Mouse (Mus musculus) neural tube, embryonic 12.5 days (tissue): ENCODE measurements around the gene Ndufaf2. TPM values are rescaled to one million over a fixed set of nuclear protein-coding genes. Genes with fewer than 3 reads are reported as not detected.

Experiments used
- ATAC-seq: fragments of 200-750 bp; cut with Nextera tagmentation; 2 replicates; pipeline ENCODE4 v1.8.0; 2017; ENCODE audit warnings: low read depth, mild to moderate bottlenecking, moderate TSS enrichment, moderate library complexity; ENCODE audit not compliant: low FRiP score
- H3K27ac ChIP-seq: fragments of 300-500 bp; sonication (generic); 2 replicates; pipeline ENCODE4 v1.5.1; 2016
- H3K27me3 ChIP-seq: fragments of 300-500 bp; sonication (generic); replicated peaks from 2 replicates; pipeline ENCODE4 v1.6.1; 2016; ENCODE audit warnings: mild to moderate bottlenecking
- H3K36me3 ChIP-seq: fragments of 300-500 bp; sonication (generic); 2 replicates; pipeline ENCODE4 v1.6.1; 2016; ENCODE audit warnings: mild to moderate bottlenecking
- H3K4me1 ChIP-seq: fragments of 300-500 bp; sonication (generic); 2 replicates; pipeline ENCODE4 v1.6.1; 2016
- H3K4me2 ChIP-seq: fragments of 300-500 bp; sonication (generic); replicated peaks from 2 replicates; pipeline ENCODE4 v1.6.1; 2016; ENCODE audit warnings: mild to moderate bottlenecking
- H3K4me3 ChIP-seq: fragments of 300-500 bp; sonication (generic); 2 replicates; pipeline ENCODE4 v1.5.1; 2016
- H3K9ac ChIP-seq: fragments of 300-500 bp; sonication (generic); 2 replicates; pipeline ENCODE4 v1.6.1; 2016; ENCODE audit warnings: mild to moderate bottlenecking
- H3K9me3 ChIP-seq: fragments of 300-500 bp; sonication (generic); 2 replicates; pipeline ENCODE4 v1.6.1; 2016; ENCODE audit warnings: mild to moderate bottlenecking
- WGBS: fragments of 180-500 bp; shearing (Covaris S2); methylation state at CpG from one replicate; pipeline ENCODE4 v1.1.7; 2016; 5-methylcytosine and 5-hydroxymethylcytosine counted together
- polyA plus RNA-seq: library from polyadenylated mRNA; unstranded; fragments of >200 nt; fragmentation: Nextera tagmentation; extraction: Ambion mirVana; gene quantifications from 2 replicates; pipeline ENCODE4 v1.2.1, GENCODE M21; 2016

Gene Ndufaf2
- polyA plus RNA-seq, 1 experiment from 2014 or later, result 79.0 TPM

DNA sequence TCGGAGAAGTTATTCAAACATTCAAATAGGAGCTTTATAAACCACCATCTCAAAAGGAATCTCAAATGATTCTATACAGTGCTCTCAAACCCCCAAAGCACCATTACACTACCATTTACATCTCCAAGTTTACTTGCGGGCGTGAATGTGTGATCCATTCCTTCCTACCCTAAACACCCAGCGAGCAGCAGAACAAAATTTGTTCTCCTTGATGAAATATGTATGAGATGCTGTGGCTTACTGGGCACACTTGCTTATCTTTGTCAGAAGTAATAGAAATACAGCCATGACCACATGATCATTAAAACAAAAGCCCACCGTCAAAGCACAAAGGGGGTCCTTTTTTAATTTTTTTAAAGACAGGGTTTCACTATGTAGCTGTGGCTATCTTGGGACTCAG, 44.9 kb downstream of the Ndufaf2 start:
- Histone ChIP-seq H3K27ac (no peak overlapping the region), H3K9ac (no peak overlapping the region), H3K36me3 (no peaks in the 10 kb centered on the region), H3K9me3 (no peaks in the 10 kb centered on the region), H3K4me1 (no peaks in the 10 kb centered on the region), H3K27me3 (no peaks in the 10 kb centered on the region), H3K4me2 (no peak overlapping the region), H3K4me3 (no peak overlapping the region)
- 86% methylated on average over 5 of the region's 5 CpGs for WGBS
- ATAC-seq, result no peak

DNA sequence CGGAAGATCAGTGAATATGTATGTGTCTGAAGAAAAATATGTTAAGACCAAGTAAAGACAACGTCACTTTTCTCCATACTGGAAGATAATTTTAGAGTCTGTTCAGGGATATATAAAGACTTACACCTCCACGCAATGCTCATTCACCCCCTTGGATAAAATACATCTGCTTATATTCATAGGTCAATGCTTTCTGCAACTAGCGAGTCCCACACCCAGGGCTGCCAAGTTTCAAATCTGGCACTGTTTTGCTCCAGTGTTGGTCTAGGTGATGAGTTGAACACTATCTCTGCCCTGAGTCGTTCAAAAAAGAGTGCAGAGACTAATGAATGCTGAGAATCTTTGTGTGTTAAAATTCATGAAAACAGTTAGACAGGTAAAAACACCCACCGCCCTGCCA, 47.5 kb downstream of the Ndufaf2 start:
- no peak overlapping the region for H3K27ac ChIP-seq
- H3K4me2 ChIP-seq, result no peak overlapping the region
- no peaks in the 10 kb centered on the region for H3K27me3 ChIP-seq
- H3K9ac ChIP-seq, result no peak overlapping the region
- no peak overlapping the region for H3K4me3 ChIP-seq
- 95% methylated on average over 6 of the region's 6 CpGs for WGBS
- no peak for ATAC-seq
- no peaks in the 10 kb centered on the region for H3K4me1 ChIP-seq
- no peaks in the 10 kb centered on the region for H3K36me3 ChIP-seq
- H3K9me3 ChIP-seq, result no peaks in the 10 kb centered on the region

DNA sequence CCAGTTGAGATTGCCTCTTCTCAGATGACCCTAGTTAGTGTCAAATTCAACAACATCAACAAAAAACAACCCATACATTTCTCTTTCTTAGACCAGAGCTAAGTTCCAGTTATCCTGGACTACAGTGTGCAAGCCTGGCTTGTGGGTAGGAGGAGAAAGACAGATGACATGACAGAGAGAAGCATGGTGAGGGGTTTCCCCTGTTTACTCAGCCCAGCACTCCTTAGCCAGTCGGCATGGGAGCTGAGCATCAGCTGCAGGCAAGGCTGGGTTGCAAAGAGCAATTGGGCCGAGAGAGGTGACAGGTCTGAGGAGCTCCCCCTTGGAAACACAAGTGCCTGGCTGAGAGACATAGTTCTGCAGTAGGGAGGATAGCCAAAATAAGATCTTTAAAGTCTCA, 57.7 kb downstream of the Ndufaf2 start:
- H3K36me3 ChIP-seq, result no peaks in the 10 kb centered on the region
- H3K9ac ChIP-seq, result no peak overlapping the region
- WGBS, result 41% methylated on average over 2 of the region's 2 CpGs
- no peaks in the 10 kb centered on the region for H3K4me1 ChIP-seq
- H3K9me3 ChIP-seq, result no peaks in the 10 kb centered on the region
- no peak overlapping the region for H3K4me2 ChIP-seq
- ATAC-seq, result no peak
- no peak overlapping the region for H3K27ac ChIP-seq
- H3K4me3 ChIP-seq, result no peak overlapping the region
- H3K27me3 ChIP-seq, result no peaks in the 10 kb centered on the region

DNA sequence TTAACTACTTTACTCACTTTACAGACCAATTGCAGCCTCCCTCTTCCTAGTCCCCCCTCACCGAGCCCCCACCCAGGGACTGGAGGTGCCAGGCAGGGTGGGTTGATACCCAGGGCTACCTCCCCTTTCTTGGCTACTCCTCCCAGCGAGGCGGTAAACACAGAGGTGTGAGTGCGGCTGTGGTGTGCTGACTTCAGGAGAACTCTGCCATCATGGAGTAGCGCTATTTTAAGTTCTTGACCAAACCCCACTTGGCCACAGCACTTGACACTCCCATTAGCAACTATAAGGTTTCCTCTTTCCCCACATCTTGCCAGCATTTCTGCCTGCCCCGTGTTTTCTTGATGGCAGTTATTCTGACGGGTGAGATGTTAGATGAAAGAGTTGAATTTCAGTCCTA, 62.0 kb downstream of the Ndufaf2 start:
- H3K4me2 ChIP-seq, result no peak overlapping the region
- H3K27me3 ChIP-seq, result no peaks in the 10 kb centered on the region
- H3K9me3 ChIP-seq, result no peaks in the 10 kb centered on the region
- no peak overlapping the region for H3K27ac ChIP-seq
- H3K9ac ChIP-seq, result no peak overlapping the region
- no peaks in the 10 kb centered on the region for H3K4me1 ChIP-seq
- 83% methylated on average over 7 of the region's 7 CpGs for WGBS
- no peak for ATAC-seq
- H3K4me3 ChIP-seq, result no peak overlapping the region
- H3K36me3 ChIP-seq, result no peaks in the 10 kb centered on the region

DNA sequence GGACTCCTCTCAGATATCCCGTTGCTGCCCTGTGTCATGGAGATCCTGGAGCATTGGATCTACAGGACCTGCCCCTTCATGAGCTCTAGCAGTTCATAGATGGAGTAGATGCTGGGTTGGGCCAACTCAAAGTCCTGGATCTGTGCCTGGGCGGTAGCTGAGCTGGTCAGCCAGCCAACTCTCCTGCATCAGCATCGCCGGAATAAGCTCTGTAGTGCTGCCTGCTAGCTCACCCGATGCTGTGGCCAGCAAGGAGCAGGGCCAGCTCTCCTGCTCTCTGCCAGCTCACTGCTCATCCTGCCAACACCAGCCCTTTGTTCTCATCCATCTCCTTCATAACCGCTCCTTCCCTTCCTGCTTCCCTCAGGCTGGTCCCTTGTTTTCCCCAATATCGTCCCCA, 62.8 kb downstream of the Ndufaf2 start:
- H3K9me3 ChIP-seq, result no peaks in the 10 kb centered on the region
- no peak overlapping the region for H3K9ac ChIP-seq
- H3K36me3 ChIP-seq, result no peaks in the 10 kb centered on the region
- H3K27ac ChIP-seq, result no peak overlapping the region
- H3K4me2 ChIP-seq, result no peak overlapping the region
- ATAC-seq, result no peak
- H3K27me3 ChIP-seq, result no peaks in the 10 kb centered on the region
- H3K4me3 ChIP-seq, result no peak overlapping the region
- WGBS, result 93% methylated on average over 7 of the region's 7 CpGs
- no peaks in the 10 kb centered on the region for H3K4me1 ChIP-seq

DNA sequence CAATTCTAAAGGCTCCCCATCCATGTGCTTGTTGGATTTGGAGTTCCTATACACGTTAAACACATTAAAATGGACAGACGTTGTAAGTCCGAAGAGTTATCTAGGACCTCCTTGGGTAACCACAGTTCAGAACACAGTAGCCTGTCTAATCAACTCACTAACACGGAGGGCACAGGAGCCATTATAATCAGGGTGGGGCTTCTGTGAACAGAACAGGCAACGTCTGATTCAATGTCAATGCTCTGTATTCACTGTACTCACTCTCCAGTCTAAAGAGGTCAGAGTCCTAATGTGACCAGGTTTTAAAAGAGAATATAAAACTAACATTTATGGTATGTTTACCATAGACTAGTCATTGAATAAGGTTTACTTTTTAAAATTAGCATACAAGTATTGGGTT, 63.7 kb downstream of the Ndufaf2 start:
- no peaks in the 10 kb centered on the region for H3K9me3 ChIP-seq
- H3K9ac ChIP-seq, result no peak overlapping the region
- H3K27ac ChIP-seq, result no peak overlapping the region
- no peaks in the 10 kb centered on the region for H3K27me3 ChIP-seq
- H3K4me1 ChIP-seq, result no peaks in the 10 kb centered on the region
- no peaks in the 10 kb centered on the region for H3K36me3 ChIP-seq
- H3K4me3 ChIP-seq, result no peak overlapping the region
- H3K4me2 ChIP-seq, result no peak overlapping the region
- WGBS, result 91% methylated on average over 5 of the region's 5 CpGs
- ATAC-seq, result no peak

DNA sequence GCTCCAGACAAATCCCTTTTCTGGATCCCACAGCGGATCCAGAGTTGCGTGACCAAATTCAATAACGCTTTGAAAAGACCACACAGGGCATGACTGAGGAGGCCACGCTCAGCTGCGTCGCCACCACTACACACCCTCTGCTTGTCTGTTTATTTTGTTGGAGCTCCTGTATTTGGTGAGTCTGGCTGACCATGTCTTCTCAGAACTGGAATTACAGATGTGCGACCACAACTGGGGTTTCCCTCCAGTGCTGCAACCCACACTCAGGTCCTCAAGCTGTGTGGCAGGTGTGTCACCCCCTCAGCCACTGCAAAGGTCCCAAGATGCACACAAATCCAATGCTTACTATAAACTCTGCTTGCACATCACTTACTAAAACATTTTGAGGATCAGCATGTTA, 66.1 kb downstream of the Ndufaf2 start:
- H3K36me3 ChIP-seq, result no peaks in the 10 kb centered on the region
- 88% methylated on average over 7 of the region's 7 CpGs for WGBS
- H3K4me2 ChIP-seq, result no peak overlapping the region
- no peak overlapping the region for H3K9ac ChIP-seq
- H3K27ac ChIP-seq, result no peak overlapping the region
- no peaks in the 10 kb centered on the region for H3K9me3 ChIP-seq
- no peaks in the 10 kb centered on the region for H3K4me1 ChIP-seq
- no peak overlapping the region for H3K4me3 ChIP-seq
- no peaks in the 10 kb centered on the region for H3K27me3 ChIP-seq
- no peak for ATAC-seq

DNA sequence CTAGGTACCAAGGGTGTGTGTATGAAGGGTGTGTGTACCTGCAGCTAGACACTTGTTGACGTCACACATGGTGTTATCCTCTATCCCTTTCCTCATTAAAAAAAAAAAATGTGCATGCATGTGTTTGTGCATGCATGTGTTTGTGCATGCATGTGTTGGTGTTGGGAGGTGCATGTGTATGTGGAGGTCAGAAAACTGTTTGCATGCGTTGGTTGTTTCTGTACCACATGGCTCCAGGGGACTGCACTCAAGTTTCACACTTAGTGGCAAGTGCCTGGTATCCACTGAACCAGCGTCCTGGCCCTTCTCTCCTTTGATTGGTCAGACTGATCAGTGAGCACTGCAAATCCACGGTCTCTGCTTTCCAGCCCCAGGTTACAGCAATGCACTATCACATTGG, 71.7 kb downstream of the Ndufaf2 start:
- 77% methylated on average over 4 of the region's 4 CpGs for WGBS
- H3K9ac ChIP-seq, result no peak overlapping the region
- no peaks in the 10 kb centered on the region for H3K27me3 ChIP-seq
- H3K4me2 ChIP-seq, result no peak overlapping the region
- no peak for ATAC-seq
- H3K36me3 ChIP-seq, result no peaks in the 10 kb centered on the region
- no peak overlapping the region for H3K27ac ChIP-seq
- no peak overlapping the region for H3K4me3 ChIP-seq
- no peaks in the 10 kb centered on the region for H3K4me1 ChIP-seq
- H3K9me3 ChIP-seq, result no peaks in the 10 kb centered on the region

DNA sequence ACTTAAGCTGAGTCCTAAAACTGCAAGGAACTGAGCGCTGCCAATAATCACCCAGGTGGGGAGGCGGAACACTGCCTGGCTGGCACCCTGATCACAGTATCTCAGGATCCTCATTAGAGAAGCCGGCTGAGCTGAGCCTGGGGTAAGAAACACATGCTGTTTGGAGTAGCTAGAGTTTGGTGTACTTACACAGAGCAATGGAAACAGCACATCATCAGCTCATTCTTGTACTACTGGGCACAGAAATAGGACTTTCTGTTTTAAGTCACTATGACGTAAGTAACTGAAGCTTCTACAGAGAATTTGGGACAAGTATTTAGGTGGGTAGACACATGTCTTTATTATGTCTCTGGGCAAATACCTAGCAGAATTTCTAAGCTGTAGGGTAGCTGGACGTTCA, 72.4 kb downstream of the Ndufaf2 start:
- no peak overlapping the region for H3K4me3 ChIP-seq
- no peak overlapping the region for H3K4me2 ChIP-seq
- H3K27me3 ChIP-seq, result no peaks in the 10 kb centered on the region
- no peaks in the 10 kb centered on the region for H3K4me1 ChIP-seq
- no peak for ATAC-seq
- no peaks in the 10 kb centered on the region for H3K36me3 ChIP-seq
- no peaks in the 10 kb centered on the region for H3K9me3 ChIP-seq
- no peak overlapping the region for H3K27ac ChIP-seq
- 87% methylated on average over 5 of the region's 5 CpGs for WGBS
- H3K9ac ChIP-seq, result no peak overlapping the region

DNA sequence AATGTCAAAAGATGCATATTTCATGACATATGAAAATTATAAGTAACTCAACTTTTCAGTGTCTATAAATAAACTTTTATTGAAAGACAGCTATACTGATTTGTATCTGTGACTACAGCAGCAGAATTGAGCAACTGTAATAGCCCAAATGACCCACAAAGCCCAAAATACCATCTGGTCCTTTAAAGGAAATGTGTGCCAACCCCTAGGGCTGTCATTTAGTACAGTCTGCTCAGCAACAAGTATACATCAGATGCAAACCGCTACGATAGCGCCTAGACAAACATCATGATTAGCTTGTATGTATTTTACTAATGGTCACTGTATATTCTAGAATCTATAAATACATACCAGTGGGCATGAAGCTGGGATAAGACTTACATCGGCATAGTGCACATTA, 74.3 kb downstream of the Ndufaf2 start:
- H3K4me1 ChIP-seq, result no peaks in the 10 kb centered on the region
- WGBS, result 95% methylated on average over 4 of the region's 4 CpGs
- H3K4me3 ChIP-seq, result no peak overlapping the region
- H3K36me3 ChIP-seq, result no peaks in the 10 kb centered on the region
- no peaks in the 10 kb centered on the region for H3K9me3 ChIP-seq
- no peak overlapping the region for H3K27ac ChIP-seq
- no peak for ATAC-seq
- no peaks in the 10 kb centered on the region for H3K27me3 ChIP-seq
- no peak overlapping the region for H3K9ac ChIP-seq
- H3K4me2 ChIP-seq, result no peak overlapping the region

DNA sequence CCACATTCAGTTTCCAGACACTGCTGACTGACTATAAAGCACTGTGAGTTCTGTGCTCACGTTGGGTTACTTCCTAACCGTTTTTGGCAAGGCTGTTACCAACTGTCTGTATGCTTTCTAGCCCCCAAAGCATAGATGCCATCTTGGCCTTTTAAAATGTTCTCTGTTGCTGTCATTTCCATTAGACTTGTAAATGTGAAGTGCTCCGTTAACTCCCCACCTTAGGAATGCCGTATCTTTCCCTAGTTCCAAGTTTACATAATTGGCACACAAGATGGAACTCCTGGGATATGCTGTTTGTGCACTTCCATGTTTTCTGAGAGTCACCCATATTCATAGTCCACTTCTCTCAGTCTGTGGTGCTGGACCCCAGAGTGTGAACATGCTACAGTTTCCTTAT, 80.5 kb downstream of the Ndufaf2 start:
- H3K4me1 ChIP-seq, result no peaks in the 10 kb centered on the region
- H3K36me3 ChIP-seq, result no peaks in the 10 kb centered on the region
- H3K4me2 ChIP-seq, result no peak overlapping the region
- no peak overlapping the region for H3K4me3 ChIP-seq
- WGBS, result 91% methylated on average over 4 of the region's 4 CpGs
- H3K27me3 ChIP-seq, result no peaks in the 10 kb centered on the region
- H3K9me3 ChIP-seq, result no peaks in the 10 kb centered on the region
- no peak for ATAC-seq
- no peak overlapping the region for H3K27ac ChIP-seq
- H3K9ac ChIP-seq, result no peak overlapping the region

DNA sequence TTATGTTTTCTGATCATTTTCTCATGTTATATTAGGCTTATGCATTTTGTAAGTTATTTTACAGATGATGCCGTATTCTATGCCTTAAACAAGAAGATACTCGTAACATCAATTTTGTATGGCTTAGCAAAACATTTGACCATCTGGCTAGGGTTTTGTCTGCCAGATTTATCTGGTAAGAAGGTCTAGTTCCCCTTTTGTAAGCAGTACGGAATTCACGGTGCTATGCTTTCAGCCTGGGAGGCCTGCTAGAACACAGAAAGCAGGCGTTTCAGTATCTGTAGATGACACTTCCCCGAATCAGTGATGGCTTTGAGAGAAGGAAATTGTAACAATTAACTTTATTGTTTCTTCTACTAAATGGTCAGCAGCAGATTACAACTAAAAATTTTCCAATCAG, 80.9 kb downstream of the Ndufaf2 start:
- ATAC-seq, result no peak
- WGBS, result 86% methylated on average over 6 of the region's 6 CpGs
- H3K4me1 ChIP-seq, result no peaks in the 10 kb centered on the region
- H3K4me2 ChIP-seq, result no peak overlapping the region
- no peak overlapping the region for H3K9ac ChIP-seq
- no peaks in the 10 kb centered on the region for H3K36me3 ChIP-seq
- no peaks in the 10 kb centered on the region for H3K9me3 ChIP-seq
- no peak overlapping the region for H3K4me3 ChIP-seq
- no peak overlapping the region for H3K27ac ChIP-seq
- no peaks in the 10 kb centered on the region for H3K27me3 ChIP-seq

DNA sequence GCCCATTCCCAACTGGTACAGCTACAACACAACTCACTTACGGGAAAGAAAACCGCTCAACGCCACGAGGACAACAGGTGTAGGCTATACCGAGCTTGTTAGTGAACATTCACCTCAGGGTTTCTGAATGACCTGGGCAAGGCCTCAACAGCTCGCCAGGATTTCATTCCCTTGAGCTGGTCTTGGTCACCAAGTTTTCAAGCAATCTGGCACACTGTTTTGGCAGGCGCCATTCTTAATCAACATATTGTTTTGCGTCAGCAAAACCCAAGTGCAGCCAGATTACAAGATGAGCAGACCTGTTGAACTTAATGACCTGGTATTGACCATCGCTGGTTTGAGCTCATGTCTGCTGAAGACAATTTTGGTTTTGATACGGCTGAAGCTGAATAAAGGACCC, 88.3 kb downstream of the Ndufaf2 start:
- ATAC-seq, result no peak
- Histone ChIP-seq H3K27ac (no peak overlapping the region), H3K4me3 (no peak overlapping the region), H3K4me2 (no peak overlapping the region), H3K36me3 (no peaks in the 10 kb centered on the region), H3K4me1 (no peaks in the 10 kb centered on the region), H3K27me3 (no peaks in the 10 kb centered on the region), H3K9me3 (no peaks in the 10 kb centered on the region), H3K9ac (no peak overlapping the region)
- WGBS, result 95% methylated on average over 10 of the region's 10 CpGs

DNA sequence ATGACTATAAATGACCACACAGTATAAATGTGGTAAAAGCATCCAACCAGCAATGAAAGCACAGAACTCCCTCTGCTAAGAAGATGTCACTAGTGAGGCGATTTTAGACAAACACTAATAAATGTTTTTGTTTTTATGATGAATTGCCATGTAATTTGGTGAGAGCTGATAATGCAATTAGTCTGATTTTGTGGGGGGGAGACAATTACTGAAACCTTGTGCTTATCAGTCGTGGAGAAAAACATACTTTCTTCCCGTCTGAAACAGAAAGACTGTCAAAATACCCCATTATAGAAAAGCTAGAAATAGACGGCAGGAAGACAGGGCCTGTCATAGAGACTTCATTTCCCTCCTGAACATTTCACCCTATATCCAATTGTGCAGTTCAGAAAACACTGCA, 89.3 kb downstream of the Ndufaf2 start:
- Histone ChIP-seq H3K4me2 (no peak overlapping the region), H3K27me3 (no peaks in the 10 kb centered on the region), H3K36me3 (no peaks in the 10 kb centered on the region), H3K9me3 (no peaks in the 10 kb centered on the region), H3K27ac (no peak overlapping the region), H3K4me3 (no peak overlapping the region), H3K9ac (no peak overlapping the region), H3K4me1 (no peaks in the 10 kb centered on the region)
- WGBS, result 82% methylated on average over 4 of the region's 4 CpGs
- ATAC-seq, result no peak
